Mouse (Mus musculus) midbrain, embryonic 10.5 days (tissue): ENCODE results near the gene Slc17a6. TPM values are rescaled to one million over a fixed set of nuclear protein-coding genes. Genes with fewer than 3 reads are reported as not detected.

Experiments used
- DNase-seq: peaks from one replicate; pipeline ENCODE4 v3.0.0-alpha.2; 2017; ENCODE audit warnings: low spot score
- H3K27ac ChIP-seq: fragments of 300-500 bp; sonication (generic); replicated peaks from 2 replicates; pipeline ENCODE4 v1.5.1; 2016; ENCODE audit warnings: mild to moderate bottlenecking
- H3K27me3 ChIP-seq: fragments of 300-500 bp; sonication (generic); 2 replicates; pipeline ENCODE4 v1.6.1; 2016; ENCODE audit warnings: low read depth, mild to moderate bottlenecking; ENCODE audit not compliant: poor library complexity, severe bottlenecking
- H3K36me3 ChIP-seq: fragments of 300-500 bp; sonication (generic); 2 replicates; pipeline ENCODE4 v1.6.1; 2016; ENCODE audit warnings: mild to moderate bottlenecking, moderate library complexity
- H3K4me1 ChIP-seq: fragments of 300-500 bp; sonication (generic); 2 replicates; pipeline ENCODE4 v1.6.1; 2016
- H3K4me3 ChIP-seq: fragments of 300-500 bp; sonication (generic); 2 replicates; pipeline ENCODE4 v1.5.1; 2016; ENCODE audit warnings: mild to moderate bottlenecking, moderate library complexity
- H3K9me3 ChIP-seq: fragments of 300-500 bp; sonication (generic); replicated peaks from 2 replicates; pipeline ENCODE4 v1.6.1; 2016; ENCODE audit warnings: mild to moderate bottlenecking
- WGBS: fragments of 180-500 bp; shearing (Covaris S2); methylation state at CpG from one replicate; pipeline ENCODE4 v1.1.7; 2016; 5-methylcytosine and 5-hydroxymethylcytosine counted together
- polyA plus RNA-seq: library from polyadenylated mRNA; unstranded; fragments of >200 nt; fragmentation: Nextera tagmentation; extraction: Ambion mirVana; gene quantifications from 2 replicates; pipeline ENCODE4 v1.2.1, GENCODE M21; 2016

Slc17a6 gene
- polyA plus RNA-seq: 6.6 and 15.8 TPM in 2 replicates

- Histone ChIP-seq H3K27me3 (peaks cover 69% of the 10 kb centered on the region), H3K27ac (peak within 1 kb of the TSS; percentile 69; the same call in 1 of the 2 replicates), H3K4me3 (peak within 1 kb of the TSS; percentile 39), H3K36me3 (no peaks in the 10 kb centered on the region), H3K9me3 (no peaks in the 10 kb centered on the region), H3K4me1 (peaks cover 17% of the 10 kb centered on the region)
- under 1% methylated on average over 23 of the region's 23 CpGs for WGBS
- peak; percentile 80 for DNase-seq
Measured at GRCm38 (mm10) chr7:51621694-51622145, at the start of gene Slc17a6. Slc17a6 (plus strand) TSS chr7:51622006.

DNA sequence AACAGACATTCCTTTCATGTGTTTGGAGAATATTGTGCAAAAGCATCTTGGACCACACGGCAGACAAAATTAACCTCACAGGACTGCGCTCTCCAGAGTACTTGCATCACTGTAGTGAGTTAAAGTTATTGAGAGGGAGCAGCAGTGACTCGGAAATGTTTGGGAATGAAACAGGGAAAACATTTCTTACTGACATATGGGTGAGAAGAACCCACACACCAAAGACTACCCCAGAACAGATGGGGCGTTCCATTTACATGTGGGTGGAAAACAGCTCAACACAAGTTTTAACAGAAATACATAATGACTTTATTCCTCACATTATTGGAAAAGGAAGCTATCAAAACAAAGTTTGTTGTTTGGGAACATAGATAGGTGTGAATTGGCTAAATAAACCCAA, 21.8 kb upstream of the Slc17a6 start:
- no peak overlapping the region for H3K27ac ChIP-seq
- DNase-seq: no peak
- WGBS: 86% methylated on average over 4 of the region's 4 CpGs
- H3K4me1 ChIP-seq: no peaks in the 10 kb centered on the region
- H3K9me3 ChIP-seq: 0 out of 2 replicates have a peak, but pooled peaks cover 2% of the 10 kb centered on the region
- H3K27me3 ChIP-seq: no peaks in the 10 kb centered on the region
- H3K36me3 ChIP-seq: no peaks in the 10 kb centered on the region
- no peak overlapping the region for H3K4me3 ChIP-seq

DNA sequence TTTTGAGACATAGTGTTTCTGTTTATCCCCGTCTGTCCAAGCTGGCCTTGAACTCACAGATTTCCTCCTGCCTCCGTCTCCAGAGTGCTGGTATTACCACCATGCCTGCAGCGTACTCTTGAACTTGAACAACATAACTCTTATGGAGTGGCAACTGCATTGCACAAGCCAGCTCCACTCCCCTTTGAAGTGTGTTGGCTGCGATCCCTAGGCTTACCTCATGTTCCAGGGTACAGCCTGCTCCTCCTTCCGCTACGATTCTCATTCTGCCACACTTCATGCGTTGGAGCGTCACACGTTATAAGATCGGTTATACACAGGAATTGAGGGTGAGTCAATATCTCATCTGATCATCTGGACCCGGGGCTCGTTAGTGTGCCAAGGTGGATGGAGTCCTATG, 18.1 kb upstream of the Slc17a6 start:
- no peak overlapping the region for H3K27ac ChIP-seq
- no peaks in the 10 kb centered on the region for H3K27me3 ChIP-seq
- no peaks in the 10 kb centered on the region for H3K9me3 ChIP-seq
- no peak overlapping the region for H3K4me3 ChIP-seq
- no peaks in the 10 kb centered on the region for H3K4me1 ChIP-seq
- H3K36me3 ChIP-seq: no peaks in the 10 kb centered on the region
- whole genome bisulfite sequencing: 94% methylated on average over 12 of the region's 12 CpGs
- no peak for DNase-seq

GRCm38 (mm10) chr7:51614404-51614803, 7.4 kb upstream of the Slc17a6 start:
- 42% methylated on average over 5 of the region's 5 CpGs for WGBS

DNA sequence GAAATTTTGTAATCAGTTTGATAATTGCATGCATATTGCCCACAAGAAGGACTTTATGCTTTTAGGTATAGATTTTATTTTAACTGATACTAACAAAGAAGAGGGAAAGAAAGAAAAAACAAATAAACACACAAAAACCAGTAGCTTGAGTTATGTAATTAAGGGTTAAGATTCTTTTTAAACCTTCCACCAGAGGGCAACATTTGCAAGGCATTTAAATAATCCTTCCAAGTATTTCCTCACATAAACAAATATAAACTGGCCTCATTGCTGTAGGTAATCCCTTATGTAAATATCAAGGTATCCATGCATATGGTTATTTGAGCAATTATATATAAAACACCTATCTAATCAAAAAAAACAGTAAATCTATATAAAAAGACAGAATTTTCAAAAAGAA, 3.9 kb upstream of the Slc17a6 start:
- H3K27me3 ChIP-seq: peaks cover 31% of the 10 kb centered on the region
- H3K4me3 ChIP-seq: no peak overlapping the region
- no peak overlapping the region for H3K27ac ChIP-seq
- H3K9me3 ChIP-seq: no peaks in the 10 kb centered on the region
- no peaks in the 10 kb centered on the region for H3K36me3 ChIP-seq
- H3K4me1 ChIP-seq: peaks cover 8% of the 10 kb centered on the region
- no peak for DNase-seq

More at GRCm38 (mm10) chr7:51614404-51614803, 7.4 kb upstream of the Slc17a6 start:
- DNase-seq: no peak
- Histone ChIP-seq H3K27ac (no peak overlapping the region), H3K4me3 (no peak overlapping the region), H3K36me3 (no peaks in the 10 kb centered on the region), H3K4me1 (peaks cover 2% of the 10 kb centered on the region; the same call in 1 of the 2 replicates), H3K27me3 (no peaks in the 10 kb centered on the region), H3K9me3 (no peaks in the 10 kb centered on the region)

DNA sequence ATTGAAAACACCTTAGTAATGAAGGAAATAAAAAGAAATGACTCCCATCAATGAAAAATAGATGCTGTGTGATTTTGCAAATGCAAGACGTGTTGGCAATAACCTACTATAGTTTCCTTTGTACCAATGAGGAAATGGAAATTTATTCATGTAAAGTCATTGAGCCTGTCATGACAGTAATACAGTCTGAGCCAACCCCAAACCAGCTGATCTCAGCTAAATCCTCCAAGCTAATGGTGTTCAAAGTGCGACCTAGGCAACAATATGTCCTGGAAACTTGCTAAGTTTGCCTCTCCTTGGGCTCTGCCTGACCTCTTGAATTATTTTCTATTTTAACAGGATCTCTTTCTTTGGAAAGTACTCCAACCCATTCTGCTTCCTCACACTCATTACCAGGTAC, 3.4 kb upstream of the Slc17a6 start:
- DNase-seq: no peak
- H3K27me3 ChIP-seq: peaks cover 35% of the 10 kb centered on the region
- peaks cover 8% of the 10 kb centered on the region for H3K4me1 ChIP-seq
- no peak overlapping the region for H3K4me3 ChIP-seq
- no peaks in the 10 kb centered on the region for H3K36me3 ChIP-seq
- 48% methylated on average over 2 of the region's 2 CpGs for WGBS
- H3K9me3 ChIP-seq: no peaks in the 10 kb centered on the region
- H3K27ac ChIP-seq: no peak overlapping the region

DNA sequence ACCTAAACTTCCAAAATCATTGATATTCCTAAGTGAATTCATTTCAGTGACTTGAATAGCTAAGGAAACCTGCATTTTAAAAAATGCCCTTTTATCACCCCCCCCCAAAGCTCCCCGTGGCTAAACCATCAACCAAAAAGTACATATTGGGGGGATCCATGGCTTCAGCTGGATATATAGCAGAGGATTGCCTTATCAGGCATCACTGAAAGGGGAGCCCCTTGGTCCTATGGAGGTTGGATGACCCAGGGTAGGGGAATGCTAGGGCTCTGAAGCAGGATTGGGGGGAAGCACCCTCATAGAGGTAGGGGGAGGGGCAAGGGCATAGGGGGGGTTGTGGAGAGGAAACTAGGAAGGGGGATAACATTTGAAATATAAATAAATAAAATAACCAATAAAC, 1.8 kb upstream of the Slc17a6 start:
- Histone ChIP-seq H3K9me3 (no peaks in the 10 kb centered on the region), H3K4me3 (no peak overlapping the region), H3K36me3 (no peaks in the 10 kb centered on the region), H3K27ac (no peak overlapping the region), H3K4me1 (peaks cover 9% of the 10 kb centered on the region), H3K27me3 (peaks cover 51% of the 10 kb centered on the region)
- DNase-seq: no peak
- whole genome bisulfite sequencing: 43% methylated on average over 1 of the region's 1 CpGs

GRCm38 (mm10) chr7:51622196-51622595, 390 bp downstream of the Slc17a6 start:
- H3K27ac ChIP-seq: peak overlapping the region; percentile 69; the same call in 1 of the 2 replicates
- no peak for DNase-seq
- H3K9me3 ChIP-seq: no peaks in the 10 kb centered on the region
- WGBS: 1% methylated on average over 18 of the region's 18 CpGs
- H3K4me3 ChIP-seq: peak overlapping the region; percentile 39
- H3K36me3 ChIP-seq: no peaks in the 10 kb centered on the region
- peaks cover 22% of the 10 kb centered on the region for H3K4me1 ChIP-seq
- H3K27me3 ChIP-seq: peaks cover 73% of the 10 kb centered on the region

DNA sequence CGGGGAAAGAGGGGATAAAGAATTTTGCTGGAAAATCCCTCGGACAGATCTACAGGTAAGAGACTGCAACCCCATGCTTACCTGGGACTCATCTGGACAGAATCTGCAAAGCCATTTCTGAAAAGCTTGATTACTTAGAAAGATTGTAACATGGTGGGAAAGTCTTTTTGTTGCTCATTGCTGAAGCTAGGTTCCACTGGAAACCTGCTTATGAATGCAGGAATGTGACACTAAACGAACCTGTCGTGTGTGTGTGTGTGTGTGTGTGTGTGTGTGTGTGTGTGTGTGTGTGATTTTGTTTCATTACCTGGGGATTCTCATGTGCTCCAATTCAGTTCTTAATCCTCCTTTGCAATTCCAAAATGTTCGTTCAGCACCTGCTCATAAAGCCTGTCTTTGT, 860 bp downstream of the Slc17a6 start:
- no peaks in the 10 kb centered on the region for H3K9me3 ChIP-seq
- 2% methylated on average over 5 of the region's 5 CpGs for WGBS
- peaks cover 78% of the 10 kb centered on the region for H3K27me3 ChIP-seq
- peaks cover 24% of the 10 kb centered on the region for H3K4me1 ChIP-seq
- peak overlapping the region; percentile 39 for H3K4me3 ChIP-seq
- no peaks in the 10 kb centered on the region for H3K36me3 ChIP-seq
- DNase-seq: no peak
- peak overlapping the region; percentile 69; the same call in 1 of the 2 replicates for H3K27ac ChIP-seq

DNA sequence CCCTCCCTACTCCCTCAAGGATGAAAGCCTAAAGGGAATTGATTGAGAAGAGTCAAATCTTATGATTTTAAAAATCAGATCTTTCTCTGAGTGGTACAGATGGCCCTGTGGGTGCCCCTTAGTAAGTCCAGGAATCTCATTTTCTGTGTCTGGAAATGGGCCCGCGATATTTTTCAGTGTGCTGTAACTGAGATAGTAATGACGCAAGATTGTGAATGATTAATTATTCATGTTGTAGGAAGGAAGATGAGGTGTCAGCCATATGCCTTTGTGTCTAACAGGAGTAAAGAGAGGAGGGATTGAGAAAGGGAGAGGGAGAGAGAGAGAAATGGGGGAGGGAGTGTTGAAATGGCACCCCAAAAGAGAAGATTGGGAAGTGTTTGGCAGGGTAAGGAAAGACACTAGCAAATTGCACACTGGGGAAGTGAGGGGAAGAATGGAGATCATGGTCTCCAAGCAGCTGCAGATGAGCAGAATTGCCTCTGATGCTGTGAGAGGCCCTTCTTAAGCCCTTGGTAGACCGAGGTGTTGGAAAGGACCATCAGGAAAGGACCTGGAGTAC, 2.6 kb downstream of the Slc17a6 start:
- H3K4me1 ChIP-seq: peaks cover 28% of the 10 kb centered on the region
- H3K9me3 ChIP-seq: no peaks in the 10 kb centered on the region
- no peaks in the 10 kb centered on the region for H3K36me3 ChIP-seq
- H3K4me3 ChIP-seq: peak overlapping the region; percentile 39
- H3K27me3 ChIP-seq: peaks cover 96% of the 10 kb centered on the region
- no peak for DNase-seq
- WGBS: under 1% methylated on average over 4 of the region's 4 CpGs
- peak overlapping the region; percentile 74; the same call in 1 of the 2 replicates for H3K27ac ChIP-seq

GRCm38 (mm10) chr7:51625161-51625560, 3.4 kb downstream of the Slc17a6 start:
- peaks cover 100% of the 10 kb centered on the region for H3K27me3 ChIP-seq
- H3K27ac ChIP-seq: peak overlapping the region; percentile 74; the same call in 1 of the 2 replicates
- no peaks in the 10 kb centered on the region for H3K36me3 ChIP-seq
- peak overlapping the region; percentile 39 for H3K4me3 ChIP-seq
- no peaks in the 10 kb centered on the region for H3K9me3 ChIP-seq
- peak; percentile 51 for DNase-seq
- peaks cover 28% of the 10 kb centered on the region for H3K4me1 ChIP-seq
- WGBS: under 1% methylated on average over 23 of the region's 23 CpGs

GRCm38 (mm10) chr7:51625591-51626255, 3.9 kb downstream of the Slc17a6 start:
- 1% methylated on average over 11 of the region's 11 CpGs for WGBS
- no peaks in the 10 kb centered on the region for H3K9me3 ChIP-seq
- H3K4me3 ChIP-seq: peak overlapping the region; percentile 39
- H3K27me3 ChIP-seq: peaks cover 100% of the 10 kb centered on the region
- peaks cover 28% of the 10 kb centered on the region for H3K4me1 ChIP-seq
- H3K27ac ChIP-seq: peak overlapping the region; percentile 74; the same call in 1 of the 2 replicates
- no peaks in the 10 kb centered on the region for H3K36me3 ChIP-seq
- DNase-seq: no peak

GRCm38 (mm10) chr7:51626451-51627000, 4.7 kb downstream of the Slc17a6 start:
- no peak for DNase-seq
- Histone ChIP-seq H3K27me3 (peaks cover 100% of the 10 kb centered on the region), H3K4me3 (peak overlapping the region; percentile 46), H3K9me3 (no peaks in the 10 kb centered on the region), H3K27ac (peak overlapping the region; percentile 74), H3K36me3 (no peaks in the 10 kb centered on the region), H3K4me1 (peaks cover 27% of the 10 kb centered on the region)
- 1% methylated on average over 16 of the region's 16 CpGs for WGBS
